Mouse (Mus musculus) ES-E14 (cell line): ENCODE measurements around the gene Tgfb1. TPM values are rescaled to one million over a fixed set of nuclear protein-coding genes. Genes with fewer than 3 reads are reported as not detected.

ENCODE experiments used
- DNase-seq: peaks from one replicate; pipeline ENCODE4 v3.0.0-alpha.2; 2013; ENCODE audit warnings: low read depth, low spot score
- H3K27ac ChIP-seq: 2 replicates; pipeline ENCODE4 v1.5.1; 2012; ENCODE audit warnings: low read depth, mild to moderate bottlenecking, low read length, moderate library complexity, mixed read lengths; ENCODE audit not compliant: poor library complexity, insufficient read depth, severe bottlenecking
- H3K36me3 ChIP-seq: 2 replicates; pipeline ENCODE4 v1.6.1; 2012; ENCODE audit warnings: mild to moderate bottlenecking, low read length, moderate library complexity, mixed read lengths; ENCODE audit not compliant: control insufficient read depth, poor library complexity, insufficient read depth, severe bottlenecking
- H3K4me1 ChIP-seq, 2 experiments: fragments of 150-350 bp in 1 of 2; sonication (generic) in 1 of 2; 2 replicates each; pipeline ENCODE4 v1.6.1; 2012; ENCODE audit warnings: low read length in 2 of 2, mild to moderate bottlenecking in 1 of 2, mixed read lengths in 1 of 2; ENCODE audit not compliant: control insufficient read depth in 2 of 2, insufficient read depth in 2 of 2, poor library complexity in 1 of 2
- H3K4me3 ChIP-seq, 2 experiments: fragments of 150-350 bp in 1 of 2; sonication (generic) in 1 of 2; 2 replicates each; pipeline ENCODE4 v1.5.1; 2012; ENCODE audit warnings: low read length in 2 of 2, low read depth in 1 of 2, mild to moderate bottlenecking in 1 of 2, mixed read lengths in 1 of 2; ENCODE audit not compliant: insufficient read depth in 1 of 2, poor library complexity in 1 of 2, severe bottlenecking in 1 of 2
- H3K9ac ChIP-seq: 2 replicates; pipeline ENCODE4 v1.6.1; 2012; ENCODE audit warnings: low read depth, mild to moderate bottlenecking, low read length, mixed read lengths; ENCODE audit not compliant: poor library complexity, insufficient read depth, severe bottlenecking
- H3K9me3 ChIP-seq: fragments of 150-350 bp; sonication (generic); 2 replicates; pipeline ENCODE4 v1.6.1; 2012; ENCODE audit warnings: low read depth, mild to moderate bottlenecking, low read length; ENCODE audit not compliant: control insufficient read depth, insufficient read depth
- CHD2 ChIP-seq: IDR thresholded peaks from 2 replicates; pipeline ENCODE4 v1.6.1; 2014; ENCODE audit warnings: mild to moderate bottlenecking, low read depth, low read length, inconsistent platforms
- HCFC1 ChIP-seq: IDR thresholded peaks from 2 replicates; pipeline ENCODE4 v1.6.1; 2012; ENCODE audit warnings: low read length, inconsistent platforms, borderline replicate concordance; ENCODE audit not compliant: insufficient read depth
- MAFK ChIP-seq: IDR thresholded peaks from 2 replicates; pipeline ENCODE4 v1.6.1; 2014; ENCODE audit warnings: mild to moderate bottlenecking, low read depth, low read length, inconsistent platforms; ENCODE audit not compliant: insufficient read depth
- ZC3H11A ChIP-seq: IDR thresholded peaks from 2 replicates; pipeline ENCODE4 v1.6.1; 2012; ENCODE audit warnings: low read depth, mild to moderate bottlenecking, inconsistent platforms, low read length, borderline replicate concordance
- ZNF384 ChIP-seq: IDR thresholded peaks from 2 replicates; pipeline ENCODE4 v1.6.1; 2012; ENCODE audit warnings: low read depth, low read length, inconsistent platforms
- in situ Hi-C, 2 experiments: fragments of 600-800 bp; cut with MboI; formaldehyde crosslinking; loops; one replicate each; pipeline ENCODE4 v1.15.1; 2025; ENCODE audit warnings: low sequenced_read_pairs in 2 of 2, inconsistent platforms in 1 of 2; ENCODE audit not compliant: unreplicated experiment in 2 of 2
- total RNA-seq: library from RNA; depleted of rRNA; stranded (reverse); fragments of 300-350 nt; gene quantifications from 2 replicates; pipeline ENCODE4 v1.2.3, GENCODE M21; 2012

Gene Tgfb1
- total RNA-seq, 1 experiment: 7.1 TPM

GRCm38 (mm10) chr7:25736920-25737319, 50.1 kb downstream of the Tgfb1 start:
- in situ Hi-C loops: no loop called here
- H3K4me3 ChIP-seq: no peak overlapping the region
- peaks cover 58% of the 10 kb centered on the region for H3K36me3 ChIP-seq
- TF ChIP-seq ZNF384 (no peak), MAFK (no peak), HCFC1 (no peak), ZC3H11A (no peak), CHD2 (no peak)
- H3K9me3 ChIP-seq: no peaks in the 10 kb centered on the region
- DNase-seq: no peak
- H3K9ac ChIP-seq: no peak overlapping the region
- no peaks in the 10 kb centered on the region; a peak in 1 of 4 replicates for H3K4me1 ChIP-seq
- no peak overlapping the region for H3K27ac ChIP-seq

GRCm38 (mm10) chr7:25738277-25738676, 51.5 kb downstream of the Tgfb1 start:
- Histone ChIP-seq H3K27ac (no peak overlapping the region), H3K4me3 (no peak overlapping the region), H3K36me3 (peaks cover 56% of the 10 kb centered on the region), H3K9me3 (no peaks in the 10 kb centered on the region), H3K9ac (no peak overlapping the region), H3K4me1 (no peaks in the 10 kb centered on the region)
- in situ Hi-C loops: no loop called here
- DNase-seq: no peak
- TF ChIP-seq CHD2 (no peak), MAFK (no peak), HCFC1 (no peak), ZC3H11A (no peak), ZNF384 (no peak)

DNA sequence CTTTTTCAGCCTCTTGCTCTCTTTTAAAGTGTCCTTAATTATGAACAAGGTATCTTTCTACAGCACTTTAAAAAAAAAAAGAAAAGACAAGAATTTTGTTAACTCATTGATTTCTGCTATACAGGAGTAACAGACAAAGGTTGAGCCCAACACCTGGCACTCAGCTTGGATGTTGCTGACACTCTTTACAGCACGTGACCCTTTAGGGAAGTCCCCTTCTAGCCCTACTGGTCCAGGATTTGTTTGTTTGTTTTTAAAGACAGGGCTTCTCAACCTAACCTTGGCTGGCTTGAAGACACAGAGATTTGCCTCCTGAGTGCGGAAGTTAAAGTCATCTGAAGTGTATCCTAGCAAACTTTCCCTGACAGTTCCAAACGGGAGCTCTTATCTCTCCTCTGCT, 60.0 kb downstream of the Tgfb1 start:
- Histone ChIP-seq H3K4me3 (no peak overlapping the region), H3K4me1 (no peaks in the 10 kb centered on the region), H3K36me3 (peaks cover 65% of the 10 kb centered on the region), H3K9me3 (no peaks in the 10 kb centered on the region), H3K27ac (no peak overlapping the region), H3K9ac (no peak overlapping the region)
- TF ChIP-seq ZC3H11A (no peak), MAFK (no peak), ZNF384 (no peak), HCFC1 (no peak), CHD2 (no peak)
- in situ Hi-C loops: no loop called here
- no peak for DNase-seq

GRCm38 (mm10) chr7:25753076-25753475, 66.3 kb downstream of the Tgfb1 start:
- peaks cover 2 to 4% of the 10 kb centered on the region in 2 experiments; a peak in 1 of 4 replicates for H3K4me1 ChIP-seq
- DNase-seq: no peak
- TF ChIP-seq ZC3H11A (no peak), MAFK (no peak), CHD2 (no peak), HCFC1 (no peak)
- in situ Hi-C loops: loop anchor here in 1 of 2 experiments (10.0 kb wide), 1 partner anchor 52 kb away; no protein-coding TSS in a partner anchor
- peaks cover 21% of the 10 kb centered on the region for H3K36me3 ChIP-seq
- no peaks in the 10 kb centered on the region for H3K9me3 ChIP-seq
- peak overlapping the region; percentile 95 to 97 for H3K4me3 ChIP-seq
- H3K27ac ChIP-seq: no peak overlapping the region
- H3K9ac ChIP-seq: peak overlapping the region; percentile 100
